Mouse (Mus musculus) macrophage (primary cell): ENCODE results near the gene Poc1b. TPM values are rescaled to one million over a fixed set of nuclear protein-coding genes. Genes with fewer than 3 reads are reported as not detected.

Experiments used
- H3K27ac ChIP-seq: fragments of 350-480 bp; formaldehyde crosslinking; 2 replicates; pipeline ENCODE4 v1.9.0; 2021
- H3K36me3 ChIP-seq: fragments of 350-480 bp; formaldehyde crosslinking; 2 replicates; pipeline ENCODE4 v1.9.0; 2021; ENCODE audit errors: inconsistent target
- H3K4me3 ChIP-seq: fragments of 350-480 bp; formaldehyde crosslinking; 2 replicates; pipeline ENCODE4 v1.9.0; 2021; ENCODE audit errors: inconsistent target
- H3K79me2 ChIP-seq: fragments of 350-480 bp; formaldehyde crosslinking; 2 replicates; pipeline ENCODE4 v1.9.0; 2021; ENCODE audit errors: inconsistent target
- WGBS: methylation state at CpG from one replicate; pipeline ENCODE4 v1.1.7; 2026; ENCODE audit warnings: inconsistent platforms; ENCODE audit not compliant: missing documents; 5-methylcytosine and 5-hydroxymethylcytosine counted together
- polyA plus RNA-seq: library from polyadenylated mRNA; stranded (reverse); fragments of 250-400 nt; gene quantifications from 3 replicates; pipeline ENCODE4 v1.2.4, GENCODE M21; 2018; ENCODE audit warnings: inconsistent platforms

Poc1b gene
- polyA plus RNA-seq, 1 experiment from 2014 or later = 22.8 TPM

DNA sequence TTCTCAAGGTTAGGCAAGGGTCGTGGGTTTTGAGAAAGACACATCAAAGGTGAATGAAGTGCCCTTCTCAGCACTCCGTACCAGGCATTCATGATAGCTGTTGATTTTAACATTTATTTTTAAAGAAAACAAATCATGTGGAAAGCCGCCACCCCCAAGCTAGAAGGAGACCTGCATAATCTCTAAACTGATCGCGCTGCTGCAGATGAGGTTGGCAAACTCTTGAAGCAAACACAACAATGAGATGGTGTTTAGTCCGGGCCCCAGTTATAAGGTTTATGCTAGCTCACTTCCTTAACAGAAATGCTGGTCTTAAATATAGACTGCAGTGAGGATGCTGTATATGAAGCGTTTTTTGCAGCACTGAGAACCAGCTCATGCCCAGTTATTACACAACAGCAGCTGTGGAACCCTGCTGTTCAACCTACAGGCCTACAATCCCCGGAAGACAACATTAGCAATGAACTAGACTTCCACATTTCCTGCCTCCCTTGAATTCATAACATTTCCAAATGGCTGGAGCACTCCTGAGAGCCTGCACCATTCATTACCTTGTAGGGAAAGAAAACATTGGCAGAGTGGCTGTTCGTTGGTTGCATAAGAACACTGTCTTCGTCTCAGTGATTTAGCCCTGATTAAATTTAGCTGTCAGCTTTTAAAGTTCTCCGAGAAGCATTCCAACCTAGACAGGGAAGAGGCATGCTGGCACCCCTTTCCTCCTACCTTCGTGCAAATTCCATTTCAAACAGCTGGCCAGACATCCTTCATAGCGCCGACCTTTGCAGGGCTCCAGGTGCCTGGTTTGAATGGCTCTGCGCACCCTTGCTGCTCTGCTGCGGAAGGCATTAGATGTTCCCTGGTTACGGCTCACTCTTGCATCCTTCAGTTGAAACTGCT lies 121.4 kb downstream of the Poc1b start:
- peak overlapping the region; percentile 64 for H3K27ac ChIP-seq
- no peaks in the 10 kb centered on the region for H3K79me2 ChIP-seq
- no peaks in the 10 kb centered on the region for H3K36me3 ChIP-seq
- 19% methylated on average over 17 of the region's 17 CpGs for WGBS
- no peak overlapping the region for H3K4me3 ChIP-seq

- peak overlapping the region; percentile 64; the same call in 1 of the 2 replicates for H3K27ac ChIP-seq
Measured at GRCm38 (mm10) chr10:99229031-99229684, 122.3 kb downstream of the Poc1b start.

GRCm38 (mm10) chr10:99232518-99233227 lies 125.8 kb downstream of the Poc1b start:
- H3K36me3 ChIP-seq = no peaks in the 10 kb centered on the region
- H3K4me3 ChIP-seq = no peak overlapping the region
- no peak overlapping the region for H3K27ac ChIP-seq
- 56% methylated on average over 7 of the region's 7 CpGs for WGBS
- no peaks in the 10 kb centered on the region for H3K79me2 ChIP-seq

More at GRCm38 (mm10) chr10:99229031-99229684, 122.3 kb downstream of the Poc1b start:
- H3K79me2 ChIP-seq = no peaks in the 10 kb centered on the region
- WGBS = 36% methylated on average over 16 of the region's 16 CpGs
- H3K36me3 ChIP-seq = no peaks in the 10 kb centered on the region
- no peak overlapping the region for H3K4me3 ChIP-seq

- H3K36me3 ChIP-seq = no peaks in the 10 kb centered on the region
- WGBS = 96% methylated on average over 8 of the region's 8 CpGs
- no peak overlapping the region for H3K4me3 ChIP-seq
- H3K27ac ChIP-seq = no peak overlapping the region
- no peaks in the 10 kb centered on the region for H3K79me2 ChIP-seq
Measured at GRCm38 (mm10) chr10:99234336-99234735, 127.5 kb downstream of the Poc1b start.

DNA sequence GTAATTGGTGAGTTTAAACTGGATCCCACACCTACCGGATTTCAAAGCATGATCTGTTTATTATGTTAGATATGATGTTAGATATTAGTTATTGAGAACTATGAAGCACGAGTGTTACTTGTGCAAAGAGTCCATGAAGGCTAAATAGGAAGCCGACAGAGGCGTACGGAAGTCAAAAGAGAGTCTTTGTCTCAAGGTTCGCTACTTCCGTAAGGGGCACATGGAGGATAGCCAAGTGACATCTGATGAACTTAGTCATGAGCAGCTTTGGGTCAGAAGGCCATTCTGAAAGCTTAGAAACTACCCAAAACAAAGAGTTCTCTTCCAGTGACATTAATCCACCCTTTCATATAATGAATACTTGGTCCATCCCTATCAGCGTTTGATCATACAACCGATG lies 128.2 kb downstream of the Poc1b start:
- H3K36me3 ChIP-seq = no peaks in the 10 kb centered on the region
- no peak overlapping the region for H3K4me3 ChIP-seq
- no peak overlapping the region for H3K27ac ChIP-seq
- no peaks in the 10 kb centered on the region for H3K79me2 ChIP-seq
- WGBS = 98% methylated on average over 9 of the region's 9 CpGs

DNA sequence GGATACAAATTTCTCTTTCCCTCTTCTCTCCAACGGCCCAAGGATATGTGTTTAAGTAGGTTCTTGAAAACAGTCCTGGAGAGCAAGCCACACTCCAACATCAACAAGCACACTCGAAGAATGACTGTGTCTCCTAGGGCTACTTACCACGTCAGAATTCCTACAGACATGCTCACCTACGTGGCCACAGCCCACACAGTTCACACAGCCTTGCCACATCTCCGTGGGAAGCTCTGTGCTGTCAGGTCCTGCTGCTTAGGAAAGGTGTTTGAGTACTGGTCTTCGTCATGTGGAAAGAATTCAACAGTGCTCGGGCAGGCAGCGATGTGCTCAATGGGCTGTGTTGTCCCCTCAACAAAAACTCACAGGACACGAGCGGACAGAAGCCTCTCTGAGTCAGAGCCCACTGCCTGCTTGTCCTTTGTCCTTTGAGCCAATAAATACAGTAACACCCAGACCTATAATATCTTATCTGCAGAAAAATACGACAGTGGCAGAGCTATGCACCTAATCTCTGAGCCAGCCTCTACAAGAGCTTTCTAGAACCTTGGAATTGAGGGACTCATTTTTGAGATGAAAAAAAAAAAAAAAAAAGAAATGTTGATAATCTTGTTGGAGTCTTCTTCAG lies 130.5 kb downstream of the Poc1b start:
- Histone ChIP-seq H3K36me3 (no peaks in the 10 kb centered on the region), H3K79me2 (no peaks in the 10 kb centered on the region), H3K27ac (no peak overlapping the region), H3K4me3 (no peak overlapping the region)
- WGBS = 88% methylated on average over 11 of the region's 11 CpGs

DNA sequence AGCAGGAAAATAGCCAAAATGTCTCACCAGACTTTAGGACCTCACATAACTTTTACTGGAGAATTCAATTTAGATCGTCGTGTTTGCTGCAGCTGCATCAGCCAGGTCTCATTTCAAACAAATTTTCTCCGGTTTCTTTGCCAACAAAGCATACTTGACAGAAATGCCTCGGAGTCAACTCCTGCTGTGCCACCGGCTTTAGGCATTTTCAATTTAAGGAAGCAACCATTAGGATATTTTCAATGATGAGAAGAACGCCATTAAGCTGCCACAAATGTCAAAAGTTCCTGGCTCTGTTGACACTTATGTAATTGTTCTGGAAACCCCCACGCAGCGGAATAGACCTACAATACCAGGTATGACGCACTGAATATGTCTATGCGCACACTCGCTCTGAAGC lies 131.7 kb downstream of the Poc1b start:
- WGBS = 97% methylated on average over 11 of the region's 11 CpGs
- Histone ChIP-seq H3K36me3 (no peaks in the 10 kb centered on the region), H3K4me3 (no peak overlapping the region), H3K27ac (no peak overlapping the region), H3K79me2 (no peaks in the 10 kb centered on the region)

- H3K36me3 ChIP-seq = no peaks in the 10 kb centered on the region
- H3K79me2 ChIP-seq = no peaks in the 10 kb centered on the region
- H3K4me3 ChIP-seq = peak overlapping the region; percentile 19; the same call in 1 of the 2 replicates
- H3K27ac ChIP-seq = peak overlapping the region; percentile 83
- WGBS = 67% methylated on average over 6 of the region's 7 CpGs
Measured at GRCm38 (mm10) chr10:99241284-99241828, 134.5 kb downstream of the Poc1b start.

DNA sequence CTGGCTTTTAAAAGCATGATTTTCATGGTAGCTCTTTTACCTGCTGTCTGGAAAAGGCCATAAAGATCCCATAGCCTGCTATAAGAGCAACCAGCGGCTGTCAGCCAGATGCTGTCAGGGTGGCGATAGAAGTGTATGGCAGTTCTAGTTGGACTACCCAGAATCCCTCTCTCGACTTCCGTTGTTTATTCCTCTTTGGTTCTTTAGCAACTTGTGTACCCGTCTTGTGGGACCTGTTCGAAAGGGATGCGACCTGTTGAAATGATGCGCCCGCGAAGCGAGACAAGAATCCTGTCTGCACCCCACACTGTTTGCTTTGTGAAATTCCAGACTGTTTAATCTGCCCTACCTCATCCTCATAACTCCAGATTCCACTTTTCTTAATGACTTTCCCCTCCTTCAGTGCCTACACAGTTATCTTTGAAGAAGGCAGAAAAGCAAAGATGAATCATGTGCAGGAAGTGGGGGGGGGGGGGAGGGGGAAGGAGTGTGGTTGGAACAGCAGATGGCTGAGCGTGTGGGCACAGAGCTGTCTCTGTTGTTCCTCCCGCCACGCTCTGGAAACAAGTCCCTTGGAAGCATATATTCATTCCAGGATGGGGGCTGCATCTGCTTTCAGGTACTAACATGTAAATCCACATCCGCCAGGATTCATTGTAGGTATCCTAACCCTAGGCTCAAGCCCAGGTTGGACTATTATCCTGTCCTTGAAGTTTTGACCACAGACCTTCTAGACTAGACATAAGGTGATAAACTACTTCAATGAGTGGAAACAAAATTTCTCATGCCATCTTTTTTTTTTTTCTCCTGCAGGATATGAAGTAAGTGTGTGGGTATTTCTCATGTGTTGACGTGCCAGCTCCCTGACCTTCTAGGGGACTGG lies 135.2 kb downstream of the Poc1b start:
- WGBS = 16% methylated on average over 16 of the region's 16 CpGs
- Histone ChIP-seq H3K27ac (peak overlapping the region; percentile 83), H3K4me3 (peak overlapping the region; percentile 19; the same call in 1 of the 2 replicates), H3K36me3 (no peaks in the 10 kb centered on the region), H3K79me2 (no peaks in the 10 kb centered on the region)

GRCm38 (mm10) chr10:99242721-99243120 lies 135.9 kb downstream of the Poc1b start:
- peak overlapping the region; percentile 83 for H3K27ac ChIP-seq
- 79% methylated on average over 10 of the region's 10 CpGs for WGBS

GRCm38 (mm10) chr10:99243907-99244489 lies 137.2 kb downstream of the Poc1b start:
- Histone ChIP-seq H3K27ac (no peak overlapping the region), H3K4me3 (no peak overlapping the region), H3K79me2 (no peaks in the 10 kb centered on the region), H3K36me3 (no peaks in the 10 kb centered on the region)
- 76% methylated on average over 5 of the region's 5 CpGs for WGBS

More at GRCm38 (mm10) chr10:99242721-99243120, 135.9 kb downstream of the Poc1b start:
- Histone ChIP-seq H3K36me3 (no peaks in the 10 kb centered on the region), H3K4me3 (no peak overlapping the region), H3K79me2 (no peaks in the 10 kb centered on the region)

DNA sequence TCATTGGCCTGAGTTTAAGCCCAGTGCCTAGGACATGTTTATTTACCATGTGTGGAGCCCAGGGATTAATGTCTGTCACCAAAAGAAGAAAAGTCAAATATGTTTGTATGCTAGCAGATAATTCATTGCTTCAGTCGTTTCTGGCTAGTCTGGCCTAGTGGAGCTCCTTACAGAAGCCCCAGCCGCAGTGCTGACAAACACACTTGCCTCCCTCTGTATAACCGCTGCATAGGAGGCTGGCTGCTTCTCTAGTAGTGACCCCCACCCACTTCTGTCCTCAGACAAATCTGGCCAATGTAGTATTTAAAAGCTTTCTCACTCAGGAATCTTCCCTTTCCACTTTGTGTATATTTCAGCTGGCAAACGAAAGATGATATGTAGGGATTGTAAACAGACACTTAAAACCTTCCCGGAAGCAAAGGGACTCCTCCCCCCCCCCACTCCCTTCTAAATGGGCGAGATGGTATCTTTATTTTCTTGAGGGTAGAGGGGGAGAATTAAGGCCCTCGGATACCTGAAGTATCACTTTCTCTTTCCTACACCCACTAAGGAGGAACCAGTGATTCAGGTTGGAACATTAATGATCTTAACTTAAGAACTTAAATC lies 137.9 kb downstream of the Poc1b start:
- Histone ChIP-seq H3K79me2 (no peaks in the 10 kb centered on the region), H3K27ac (no peak overlapping the region)
- 71% methylated on average over 7 of the region's 7 CpGs for WGBS

More for the DNA sequence above, 137.9 kb downstream of the Poc1b start:
- Histone ChIP-seq H3K4me3 (no peak overlapping the region), H3K36me3 (no peaks in the 10 kb centered on the region)
